Mouse (Mus musculus) embryo, embryonic 10.5 days (tissue): ENCODE measurements around the gene Copz1.

Experiments used
- DNase-seq: peaks from one replicate; pipeline ENCODE4 v3.0.0-alpha.2; 2015; ENCODE audit warnings: low spot score

The Copz1 gene

DNA sequence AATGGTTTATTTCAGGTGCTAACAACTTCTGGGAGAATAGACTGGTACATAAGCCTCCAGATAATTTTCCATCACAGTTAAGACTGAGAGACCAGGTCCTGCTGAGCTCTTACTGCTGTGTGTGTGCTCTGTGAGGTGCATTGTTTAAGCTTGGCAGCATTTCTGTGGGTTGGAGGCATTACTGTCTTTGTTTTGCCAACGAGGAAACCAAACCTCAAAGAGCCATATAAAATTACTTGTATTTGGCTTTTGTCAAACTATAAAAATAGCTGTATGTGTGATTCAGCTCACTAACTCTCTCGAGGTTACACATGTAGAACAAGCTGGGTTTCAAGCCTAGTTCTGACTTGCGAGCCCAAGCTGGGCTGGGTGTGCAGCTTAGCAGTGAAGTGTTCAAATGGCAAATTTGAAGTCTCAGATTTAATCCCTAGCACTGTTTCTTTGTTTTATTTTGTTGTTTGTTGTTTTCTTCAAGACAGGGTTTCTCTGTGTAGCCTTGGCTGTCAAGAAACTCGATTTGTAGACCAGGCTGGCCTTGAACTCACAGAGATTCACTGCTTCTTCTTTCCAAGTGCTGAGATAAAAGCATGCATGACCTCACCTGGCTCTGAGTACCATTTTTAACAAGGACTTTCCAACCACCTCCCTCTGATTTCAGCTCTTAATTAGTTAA is 20.3 kb downstream of the Copz1 start:
- DNase-seq = no peak

DNA sequence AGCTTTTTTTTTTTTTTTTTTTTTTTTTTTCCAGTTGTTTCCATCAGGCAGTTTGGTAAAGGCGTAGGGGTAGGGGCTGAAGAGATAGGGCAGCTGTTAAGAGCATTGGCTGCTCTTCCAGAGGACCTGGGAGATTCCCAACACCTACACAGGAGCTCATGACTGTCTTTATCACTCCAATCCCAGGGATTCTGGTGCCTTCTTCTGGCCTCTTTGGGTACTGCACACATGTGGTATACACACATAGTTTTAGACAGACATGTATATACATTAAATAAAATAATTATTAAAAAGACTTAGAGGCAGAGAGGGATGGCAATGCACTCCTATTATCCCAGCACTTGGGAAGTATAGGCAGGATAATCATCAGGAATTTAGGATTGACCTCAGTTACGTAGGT is 20.9 kb downstream of the Copz1 start:
- DNase-seq = no peak

DNA sequence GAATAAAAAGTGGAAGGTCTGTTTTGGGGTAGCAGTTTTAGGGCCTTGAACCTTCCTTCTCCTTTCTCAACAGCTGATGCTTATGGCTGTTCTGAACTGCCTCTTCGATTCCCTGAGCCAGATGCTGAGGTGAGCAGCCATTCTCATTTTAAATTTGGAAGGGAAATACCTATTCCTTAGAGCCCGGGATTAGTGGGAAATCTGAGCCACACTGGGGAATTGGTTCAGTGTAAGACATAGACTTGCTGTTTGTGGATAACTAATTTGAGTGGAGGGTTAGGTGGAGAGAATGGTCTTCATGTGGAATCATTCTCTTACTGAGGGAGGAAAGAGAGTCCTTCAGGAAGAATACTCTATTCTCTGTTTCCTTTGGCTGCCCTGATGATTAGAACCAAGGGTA is 22.1 kb downstream of the Copz1 start:
- no peak for DNase-seq

DNA sequence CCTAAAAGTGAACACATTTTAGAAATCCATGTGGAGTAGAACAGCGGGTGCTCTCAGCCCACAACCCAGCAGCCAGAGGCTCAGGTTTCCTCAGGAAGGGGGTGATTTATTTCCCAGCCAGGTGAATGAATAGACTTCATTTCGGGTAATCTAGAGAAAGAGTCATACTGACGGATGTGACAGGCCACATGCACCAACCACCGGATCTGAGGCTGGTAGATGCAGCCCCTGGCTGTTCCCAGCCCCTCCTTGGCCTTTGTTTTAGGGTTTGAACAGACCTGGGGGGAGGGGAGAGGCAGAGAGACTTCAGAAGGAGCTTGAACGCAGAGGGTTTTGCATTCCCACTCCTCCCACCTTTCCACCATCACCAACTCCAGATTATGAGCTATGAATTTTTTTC is 23.3 kb downstream of the Copz1 start:
- DNase-seq = peak; percentile 77

DNA sequence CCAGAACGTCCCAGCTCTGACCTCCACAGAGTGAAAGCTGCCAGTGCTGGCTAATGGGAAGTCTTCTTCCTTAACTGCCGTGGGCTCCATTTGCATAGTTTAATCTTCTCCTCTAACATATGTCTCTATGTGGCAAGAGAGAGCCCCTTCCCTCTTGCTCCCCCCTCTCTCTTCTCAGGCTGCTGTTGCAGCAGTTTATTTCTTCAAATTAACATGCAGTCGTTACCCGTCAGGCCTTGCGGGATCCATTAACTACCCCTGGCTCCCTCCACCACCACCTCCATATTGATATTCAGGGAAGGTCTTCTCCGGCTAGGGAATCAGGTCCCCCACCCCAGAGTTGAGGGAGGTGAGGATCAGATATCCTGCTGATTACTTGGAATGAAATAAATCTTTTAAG is 24.8 kb downstream of the Copz1 start:
- no peak for DNase-seq

DNA sequence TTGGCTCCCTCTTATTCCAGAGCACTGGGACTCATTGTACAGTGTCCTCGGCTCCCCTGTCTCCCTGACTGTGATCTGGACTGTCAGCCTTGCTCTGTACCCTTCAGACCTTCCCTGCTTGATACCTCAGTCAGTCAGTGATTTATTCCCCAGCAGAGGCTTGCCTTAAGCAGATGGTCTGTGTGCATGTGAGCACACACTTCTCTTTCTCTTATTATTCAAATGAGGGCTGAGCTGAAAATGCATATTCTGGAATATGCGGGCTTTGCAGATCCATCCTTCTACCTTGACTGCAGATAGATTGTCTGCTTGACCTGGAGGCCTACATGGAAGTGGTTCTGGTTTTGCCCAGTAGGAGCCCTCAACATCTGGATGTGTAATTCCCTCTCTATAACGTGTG is 25.5 kb downstream of the Copz1 start:
- no peak for DNase-seq

DNA sequence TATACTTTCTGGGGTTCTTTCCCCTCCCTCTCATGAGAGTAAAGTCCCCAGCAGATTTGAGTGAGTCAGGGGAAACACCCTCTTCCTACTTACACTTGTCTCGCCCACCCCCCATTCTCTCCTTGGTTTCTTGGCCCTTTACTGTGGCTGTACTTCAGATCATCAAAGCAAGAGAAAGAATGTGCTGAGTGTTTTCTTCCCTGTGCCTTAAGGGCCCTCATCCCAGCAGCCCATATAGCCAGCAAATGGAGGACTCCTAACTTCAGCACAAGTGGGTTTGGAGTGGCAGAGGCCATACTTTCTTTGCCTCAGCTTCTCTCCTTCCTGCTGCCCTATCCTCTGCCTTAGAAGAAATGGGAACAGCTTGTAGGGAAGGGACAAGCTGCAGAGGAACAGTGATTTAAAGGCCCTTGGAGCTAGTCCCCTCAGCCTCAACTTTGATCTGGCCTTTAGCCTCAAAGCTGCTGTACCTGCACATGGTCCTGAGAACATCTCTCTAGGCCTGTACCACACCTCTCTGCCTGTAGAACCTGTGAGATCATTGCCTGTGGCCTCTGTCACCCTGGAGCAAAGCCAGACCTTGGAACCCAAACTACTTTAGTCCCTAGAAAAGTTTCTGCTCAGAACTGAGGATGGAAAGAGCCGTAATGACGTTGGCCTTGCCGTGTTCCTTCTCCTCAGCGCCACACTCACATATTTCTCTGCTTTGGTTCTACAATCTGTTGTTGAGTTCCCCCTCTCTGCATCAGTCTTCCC is 26.5 kb downstream of the Copz1 start:
- no peak for DNase-seq

DNA sequence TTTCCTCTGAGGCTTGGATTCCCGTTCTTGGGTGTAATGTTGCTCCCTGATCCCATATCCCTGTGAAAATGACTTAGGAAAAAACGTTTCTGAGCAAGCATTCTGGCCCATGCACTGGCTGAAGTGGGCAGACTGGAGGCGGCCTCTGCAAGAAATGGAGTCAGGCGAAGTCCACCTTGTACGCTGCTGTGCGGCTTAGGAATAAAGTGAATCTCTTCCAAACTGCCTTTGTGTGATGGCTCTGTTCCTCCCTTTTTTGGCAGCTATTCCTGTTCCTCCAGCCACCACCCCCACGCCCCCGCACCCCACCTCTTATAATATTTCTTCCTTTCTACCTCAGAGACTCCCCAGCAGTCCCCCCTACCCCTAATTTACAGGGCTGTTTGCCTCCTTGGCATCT is 27.1 kb downstream of the Copz1 start:
- peak; percentile 44 for DNase-seq

DNA sequence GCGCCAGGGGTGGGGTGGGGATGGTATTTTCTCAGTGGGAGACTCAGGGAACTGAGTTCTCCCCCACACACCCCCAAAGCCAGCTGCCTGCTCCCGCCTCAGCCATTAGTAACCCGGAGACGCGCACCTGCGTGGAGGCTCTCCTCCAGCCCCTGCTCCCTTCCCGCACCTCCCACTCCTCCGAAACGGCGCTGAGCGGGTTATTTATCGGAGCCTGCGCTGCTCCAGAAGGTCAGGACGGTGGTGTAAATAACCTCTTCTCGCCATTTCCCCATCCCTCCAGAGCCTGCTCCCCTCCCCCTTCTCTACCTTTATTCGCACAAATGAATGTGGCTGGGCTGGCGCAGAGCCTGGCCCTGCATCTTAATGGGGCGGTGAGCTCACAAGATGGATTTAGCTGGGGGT is 27.6 kb downstream of the Copz1 start:
- peak; percentile 87 for DNase-seq

DNA sequence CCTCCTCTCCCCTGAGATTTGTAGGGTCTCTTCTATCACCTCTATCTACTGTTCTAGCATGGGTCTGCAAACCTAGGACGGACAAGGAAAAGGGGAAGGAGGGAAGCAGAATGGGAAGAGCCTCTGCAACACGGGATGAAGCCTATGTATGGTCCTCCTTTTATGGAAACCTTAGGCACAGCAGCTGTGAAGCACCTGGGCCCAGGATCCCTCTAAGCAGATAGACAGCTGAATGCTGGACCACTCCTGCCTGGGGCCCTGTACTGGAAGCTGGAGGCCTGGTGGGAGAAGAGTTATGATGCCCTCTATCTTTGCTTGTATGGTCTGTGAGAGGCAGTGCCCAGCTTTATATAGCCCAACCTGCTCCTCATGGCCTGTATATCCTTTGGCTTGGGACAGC is 28.0 kb downstream of the Copz1 start:
- peak; percentile 62 for DNase-seq

DNA sequence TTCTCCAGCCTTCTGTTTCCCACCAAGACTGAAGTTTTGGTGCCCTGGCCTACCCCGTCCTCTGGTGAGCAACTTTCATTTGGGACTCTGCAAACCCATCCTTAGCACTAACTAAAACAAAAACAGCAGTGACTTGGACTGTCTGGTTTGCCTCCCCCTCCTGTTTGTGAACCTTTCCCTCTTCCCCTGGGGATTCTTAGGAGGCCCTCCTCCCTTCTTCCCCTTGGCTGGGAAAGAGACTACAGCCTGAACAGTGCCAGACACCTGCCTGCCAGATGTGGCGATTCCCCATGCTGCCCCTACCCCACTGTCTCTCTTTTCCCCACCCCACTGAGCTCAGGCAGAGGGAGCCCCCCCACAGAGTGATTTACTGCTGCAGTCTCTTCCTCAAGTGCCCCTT is 28.5 kb downstream of the Copz1 start:
- peak; percentile 80 for DNase-seq

DNA sequence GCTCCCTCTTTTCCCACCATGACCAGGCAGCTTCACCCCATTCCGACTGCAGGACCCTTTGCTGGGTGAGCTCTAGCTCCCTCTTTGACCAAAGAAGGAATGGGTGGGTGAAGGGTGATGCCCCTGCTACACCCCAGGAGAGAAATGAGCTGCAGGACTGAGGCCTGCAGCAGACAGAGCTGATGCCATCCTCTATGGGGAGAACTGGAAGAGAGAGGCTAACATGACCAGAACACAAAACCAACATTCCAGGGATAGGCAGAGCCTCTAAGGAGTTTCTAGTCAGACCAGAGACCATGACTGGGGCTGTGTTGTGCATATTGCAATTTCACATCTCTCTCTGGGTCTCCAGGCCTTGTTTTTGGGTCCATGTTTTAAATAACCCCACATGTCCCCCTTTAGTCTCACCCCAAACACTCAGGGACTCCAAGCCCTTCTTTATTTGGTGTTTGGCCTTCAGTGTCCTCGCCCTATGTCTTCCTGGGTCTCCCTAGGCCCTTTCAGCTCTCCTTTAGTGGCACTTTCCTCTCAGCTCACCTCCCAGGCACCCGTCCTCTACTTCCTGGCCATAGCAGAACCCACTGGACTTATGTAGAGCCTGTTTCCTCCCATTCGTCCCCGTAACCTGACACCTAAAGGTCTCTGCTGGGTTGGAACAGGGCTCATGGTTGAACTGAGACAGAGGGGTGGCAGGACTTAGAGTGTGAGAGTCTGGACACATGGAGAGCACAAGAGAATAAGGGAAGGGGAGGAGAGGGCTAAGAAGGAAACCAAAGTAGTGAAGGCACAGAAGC is 29.2 kb downstream of the Copz1 start:
- DNase-seq = peak; percentile 70

DNA sequence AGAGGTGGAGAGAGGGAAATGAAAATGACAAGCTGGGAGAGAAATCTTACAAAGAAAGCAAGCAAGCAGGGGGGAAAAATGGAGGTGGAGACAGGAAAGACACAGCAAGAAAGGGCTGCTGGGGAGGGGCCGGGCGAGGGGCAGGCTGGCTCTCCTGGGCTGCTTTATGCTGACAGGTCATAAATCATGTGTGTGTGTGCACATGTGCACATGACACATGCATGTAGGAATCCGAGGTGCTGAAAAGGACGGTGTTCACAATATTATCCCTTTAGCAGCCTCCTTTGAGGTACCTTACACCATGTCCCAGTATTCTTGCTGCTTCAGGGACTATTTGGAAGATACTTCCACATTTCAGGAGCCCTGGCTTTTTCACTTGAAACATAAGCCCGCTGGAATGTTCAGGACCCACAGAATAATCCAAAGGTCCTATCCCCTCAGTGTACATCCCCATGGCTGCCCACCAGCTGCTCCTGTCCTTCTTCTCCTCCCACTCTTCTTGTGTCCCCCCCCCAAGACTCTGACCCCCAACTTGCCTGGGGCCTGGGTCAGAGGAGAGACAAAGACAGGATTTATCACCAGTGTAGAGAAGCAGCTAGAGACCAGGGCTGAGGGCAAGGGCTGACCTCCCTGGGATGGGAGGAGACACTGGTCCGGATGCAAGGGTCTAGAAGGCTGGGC is 30.0 kb downstream of the Copz1 start:
- peak; percentile 78 for DNase-seq

DNA sequence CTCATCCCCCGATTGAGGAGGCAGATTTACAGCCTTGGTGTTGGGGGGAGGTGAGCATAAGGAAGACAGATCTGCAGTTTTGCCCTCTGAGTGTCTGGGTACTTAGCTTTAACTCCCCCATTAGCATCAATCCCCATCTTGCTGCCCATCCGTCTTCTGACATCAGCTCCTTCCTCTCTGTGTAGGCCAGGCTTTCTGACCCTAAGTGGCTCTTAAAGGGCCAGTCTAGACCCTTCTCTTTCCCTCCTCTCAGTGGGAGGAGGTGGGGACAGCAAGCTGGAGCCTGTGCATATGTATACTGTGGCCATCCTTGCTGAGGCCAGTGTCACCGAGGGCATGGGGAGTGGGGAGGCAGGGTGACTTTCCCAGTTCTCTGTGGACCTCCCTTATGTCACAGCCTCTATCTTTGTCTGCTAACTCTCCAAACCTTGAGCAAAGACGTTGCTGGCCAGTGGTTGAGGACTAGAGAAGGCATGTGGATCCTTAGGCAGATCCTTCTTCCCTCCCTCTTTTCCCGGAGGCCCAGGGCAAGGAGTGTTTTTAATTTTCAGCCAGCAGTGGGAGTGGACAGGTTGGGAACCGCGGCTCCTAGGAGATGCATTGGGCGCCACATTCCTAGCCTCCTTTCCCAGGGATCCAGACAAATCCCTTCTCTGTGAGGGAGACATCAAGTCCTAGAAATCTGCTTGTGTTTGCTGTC is 31.6 kb downstream of the Copz1 start:
- peak; percentile 76 for DNase-seq

DNA sequence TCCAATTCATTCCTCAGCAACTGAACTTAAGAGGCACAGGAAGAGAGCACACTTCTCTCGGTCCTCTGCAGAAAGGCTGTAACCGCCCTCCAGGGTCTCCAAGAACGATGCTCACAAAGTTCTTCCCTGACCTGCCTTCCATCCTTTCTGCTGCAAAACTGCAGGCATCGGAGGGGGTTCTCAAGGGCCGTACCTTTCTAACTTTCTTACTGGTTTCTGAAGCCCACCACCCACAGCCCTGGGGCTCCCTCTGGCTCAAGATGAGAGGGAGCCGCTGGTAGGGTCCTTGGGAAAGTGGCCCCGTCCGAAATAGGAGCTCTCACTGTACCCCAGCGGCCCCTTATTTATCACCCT is 32.1 kb downstream of the Copz1 start:
- peak; percentile 75 for DNase-seq

DNA sequence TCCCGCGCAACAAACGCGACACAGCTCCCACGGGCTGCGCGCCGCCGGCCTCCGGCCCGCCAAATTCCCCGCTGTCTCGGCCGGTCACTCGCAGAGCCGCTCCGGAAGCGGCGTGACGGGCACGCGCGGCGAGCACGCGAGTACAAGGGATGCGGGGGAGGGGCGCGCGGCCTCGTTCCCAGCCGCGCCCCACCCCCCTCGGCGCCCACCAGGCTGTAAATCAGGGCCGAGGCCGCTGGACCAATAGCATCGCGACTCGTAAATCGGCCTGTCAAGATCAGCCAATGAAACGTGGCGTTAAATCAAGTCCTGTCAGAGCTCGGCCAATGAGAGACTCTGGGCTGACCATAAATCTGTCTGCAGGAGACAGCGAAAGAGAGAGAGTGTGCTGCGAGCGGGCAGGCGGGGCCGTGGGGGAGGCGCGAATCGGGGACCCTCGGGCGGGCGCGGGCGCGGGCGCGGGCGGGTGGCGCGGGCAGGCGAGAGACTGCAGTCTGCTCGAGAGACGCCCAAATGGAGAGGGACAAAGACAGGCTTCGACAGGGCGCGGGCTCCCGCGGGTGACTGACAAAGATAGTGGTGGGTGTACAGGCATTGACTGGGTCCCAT is 32.7 kb downstream of the Copz1 start:
- DNase-seq = peak; percentile 99

DNA sequence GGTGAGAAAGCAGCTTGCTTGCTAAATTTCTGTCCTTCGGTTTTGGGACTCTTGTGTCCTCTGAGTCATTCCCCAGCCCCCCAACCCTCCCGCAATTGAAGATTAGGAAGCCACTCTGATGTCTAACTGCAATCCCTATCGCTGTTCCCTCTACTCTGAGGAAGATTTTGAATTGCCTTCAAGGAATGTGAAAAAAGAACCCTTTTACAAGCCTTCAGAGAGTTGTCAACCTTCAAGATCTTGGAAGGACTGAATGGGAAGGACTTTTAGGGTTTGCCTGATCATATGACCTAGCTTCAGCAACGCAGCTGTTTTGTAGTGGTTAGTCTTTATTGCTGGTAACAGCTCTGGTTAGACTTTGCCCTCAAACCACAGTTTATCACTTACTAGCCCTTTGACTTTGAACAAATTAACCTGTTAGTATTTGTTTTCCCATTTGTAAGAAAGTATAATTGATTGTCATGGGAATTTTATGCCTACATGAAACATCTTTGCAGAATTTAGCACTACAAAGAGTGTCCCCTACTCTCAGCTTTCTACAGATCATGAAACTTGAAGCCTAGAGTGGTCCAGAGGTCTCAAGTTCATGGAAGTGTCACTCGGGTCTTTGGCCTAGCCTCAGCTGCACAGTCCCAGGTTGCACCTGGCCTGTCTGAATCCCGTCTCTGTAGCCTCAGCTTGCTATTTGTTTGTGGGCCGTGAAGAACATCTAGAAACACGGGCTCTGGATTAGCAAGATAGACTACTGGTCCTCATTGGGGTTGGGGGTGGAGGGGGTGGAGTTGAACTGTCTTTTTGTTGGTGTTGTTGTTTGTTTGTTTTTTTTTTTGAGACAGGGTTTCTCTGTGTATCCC is 33.5 kb downstream of the Copz1 start:
- peak; percentile 59 for DNase-seq

DNA sequence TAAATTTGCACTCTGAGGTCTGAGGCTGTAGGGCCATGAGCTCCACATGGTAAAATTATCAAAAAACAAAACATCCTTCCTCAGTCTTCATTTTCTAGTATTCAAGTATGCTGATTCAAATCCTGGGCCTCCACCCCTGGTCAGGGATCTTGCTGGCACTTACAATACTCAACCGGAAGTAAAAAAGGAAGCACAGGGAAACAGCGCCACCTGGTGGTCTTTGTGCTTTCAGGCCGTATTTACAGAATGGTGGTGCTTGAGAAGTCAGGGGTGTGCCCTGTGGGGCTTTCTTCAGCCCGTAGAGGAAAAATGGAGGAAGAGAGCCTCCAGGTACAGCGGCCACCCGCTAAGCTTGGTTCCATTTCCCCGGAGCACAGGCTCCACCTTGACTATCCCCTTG is 34.6 kb downstream of the Copz1 start:
- peak; percentile 99 for DNase-seq

DNA sequence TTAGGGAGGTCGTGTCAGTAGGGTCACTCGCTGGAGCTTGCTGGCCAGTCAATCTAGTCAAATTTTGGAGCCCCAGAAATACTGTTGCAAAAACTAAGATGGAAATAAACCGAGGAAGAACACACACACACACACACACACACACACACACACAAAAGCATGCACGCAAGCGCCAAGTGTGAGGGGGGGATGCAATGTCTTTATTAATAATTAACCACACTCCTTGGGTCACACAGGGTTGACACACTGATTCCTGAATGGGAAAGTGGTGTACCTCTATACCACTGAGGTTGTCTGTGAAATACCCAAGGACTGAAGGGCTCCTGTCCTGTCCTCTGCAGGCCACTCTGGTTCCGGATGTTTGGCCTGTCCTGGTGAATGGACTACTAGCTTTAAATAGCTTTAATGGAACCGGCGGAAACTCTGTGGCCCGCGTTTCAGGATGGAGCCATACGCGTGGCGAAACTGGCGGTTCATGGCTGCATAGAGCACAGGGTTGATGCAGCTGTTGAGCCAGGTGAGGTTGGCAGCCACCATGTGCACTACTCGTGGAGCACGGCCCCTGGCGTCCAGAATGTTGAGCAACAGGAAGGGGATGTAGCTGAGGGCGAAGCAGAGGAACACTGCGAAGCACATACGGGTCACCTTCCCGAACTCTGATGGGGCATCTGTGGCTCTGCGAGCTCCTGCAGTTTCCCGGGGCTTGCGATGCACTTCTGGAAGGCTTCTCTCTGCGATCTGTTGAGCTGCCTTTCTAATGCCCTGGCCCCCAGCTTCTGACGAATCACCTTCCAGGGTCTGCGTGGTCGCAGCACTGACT is 35.8 kb downstream of the Copz1 start:
- DNase-seq = no peak
